Mouse (Mus musculus) forebrain, embryonic 15.5 days (tissue): ENCODE results near the gene Tef. TPM values are rescaled to one million over a fixed set of nuclear protein-coding genes. Genes with fewer than 3 reads are reported as not detected.

ENCODE experiments used
- ATAC-seq: fragments of 200-750 bp; cut with Nextera tagmentation; replicated peaks from 2 replicates; pipeline ENCODE4 v1.8.0; 2017; ENCODE audit warnings: mild to moderate bottlenecking, moderate TSS enrichment, moderate library complexity
- H3K27ac ChIP-seq: fragments of 300-500 bp; sonication (generic); replicated peaks from 2 replicates; pipeline ENCODE4 v1.5.1; 2015; ENCODE audit warnings: mild to moderate bottlenecking, inconsistent platforms
- H3K27me3 ChIP-seq: fragments of 300-500 bp; sonication (generic); 2 replicates; pipeline ENCODE4 v1.6.1; 2015; ENCODE audit warnings: inconsistent platforms
- H3K36me3 ChIP-seq: fragments of 300-500 bp; sonication (generic); 2 replicates; pipeline ENCODE4 v1.6.1; 2015; ENCODE audit warnings: mild to moderate bottlenecking, inconsistent platforms
- H3K4me1 ChIP-seq: fragments of 300-500 bp; sonication (generic); 2 replicates; pipeline ENCODE4 v1.6.1; 2015; ENCODE audit warnings: inconsistent platforms
- H3K4me2 ChIP-seq: fragments of 300-500 bp; sonication (generic); replicated peaks from 2 replicates; pipeline ENCODE4 v1.6.1; 2015; ENCODE audit warnings: mild to moderate bottlenecking, inconsistent platforms
- H3K4me3 ChIP-seq: fragments of 300-500 bp; sonication (generic); 2 replicates; pipeline ENCODE4 v1.5.1; 2015; ENCODE audit warnings: mild to moderate bottlenecking, inconsistent platforms
- H3K9ac ChIP-seq: fragments of 300-500 bp; sonication (generic); replicated peaks from 2 replicates; pipeline ENCODE4 v1.6.1; 2015; ENCODE audit warnings: mild to moderate bottlenecking, inconsistent platforms
- H3K9me3 ChIP-seq: fragments of 300-500 bp; sonication (generic); 2 replicates; pipeline ENCODE4 v1.6.1; 2016; ENCODE audit warnings: inconsistent platforms
- WGBS: fragments of 180-500 bp; shearing (Covaris S2); methylation state at CpG from one replicate; pipeline ENCODE4 v1.1.7; 2015; ENCODE audit warnings: mixed read lengths; 5-methylcytosine and 5-hydroxymethylcytosine counted together
- polyA plus RNA-seq: library from polyadenylated mRNA; unstranded; fragments of >200 nt; fragmentation: Nextera tagmentation; extraction: Ambion mirVana; gene quantifications from 2 replicates; pipeline ENCODE4 v1.2.1, GENCODE M21; 2015

The Tef gene
- polyA plus RNA-seq, 1 experiment from 2014 or later, result 31.9 TPM

GRCm38 (mm10) chr15:81774505-81775171 lies 27.6 kb upstream of the Tef start:
- Histone ChIP-seq H3K4me2 (no peak overlapping the region), H3K4me1 (no peaks in the 10 kb centered on the region), H3K27ac (no peak overlapping the region), H3K27me3 (no peaks in the 10 kb centered on the region), H3K4me3 (no peak overlapping the region), H3K9me3 (no peaks in the 10 kb centered on the region), H3K9ac (no peak overlapping the region), H3K36me3 (peaks cover 89% of the 10 kb centered on the region)
- no peak for ATAC-seq
- WGBS, result 92% methylated on average over 15 of the region's 15 CpGs

GRCm38 (mm10) chr15:81776631-81777422 lies 25.4 kb upstream of the Tef start:
- no peak overlapping the region for H3K9ac ChIP-seq
- H3K27me3 ChIP-seq, result no peaks in the 10 kb centered on the region
- 95% methylated on average over 11 of the region's 11 CpGs for WGBS
- peaks cover 97% of the 10 kb centered on the region for H3K36me3 ChIP-seq
- H3K4me1 ChIP-seq, result no peaks in the 10 kb centered on the region
- H3K4me3 ChIP-seq, result no peak overlapping the region
- H3K9me3 ChIP-seq, result no peaks in the 10 kb centered on the region
- no peak for ATAC-seq
- no peak overlapping the region for H3K4me2 ChIP-seq
- no peak overlapping the region for H3K27ac ChIP-seq

DNA sequence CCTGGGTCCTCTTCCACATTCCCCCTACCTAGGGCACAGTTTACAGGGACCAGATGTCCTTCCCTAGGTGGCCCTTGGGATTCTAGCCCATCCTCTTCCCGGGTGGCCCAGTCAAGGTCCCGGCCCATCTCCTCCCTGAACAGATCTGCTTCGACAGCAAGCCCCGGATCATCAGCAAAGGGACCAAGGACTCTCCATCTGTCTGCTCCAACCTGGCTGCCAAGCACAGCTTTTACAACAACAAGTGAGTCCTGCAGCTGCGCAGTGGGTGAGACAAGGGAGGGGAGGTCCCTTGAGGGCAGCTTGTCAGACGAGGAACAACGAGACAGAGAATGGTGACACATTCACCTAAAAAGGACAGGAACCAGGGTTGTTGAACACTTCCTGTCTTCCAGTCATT lies 20.4 kb upstream of the Tef start:
- Histone ChIP-seq H3K4me2 (no peak overlapping the region), H3K9ac (no peak overlapping the region), H3K4me1 (no peaks in the 10 kb centered on the region), H3K4me3 (no peak overlapping the region), H3K36me3 (peaks cover 98% of the 10 kb centered on the region), H3K9me3 (no peaks in the 10 kb centered on the region), H3K27ac (no peak overlapping the region), H3K27me3 (no peaks in the 10 kb centered on the region)
- WGBS, result 84% methylated on average over 7 of the region's 7 CpGs
- ATAC-seq, result no peak

GRCm38 (mm10) chr15:81784762-81785161 lies 17.5 kb upstream of the Tef start:
- Histone ChIP-seq H3K9me3 (no peaks in the 10 kb centered on the region), H3K4me3 (no peak overlapping the region), H3K9ac (no peak overlapping the region), H3K27me3 (no peaks in the 10 kb centered on the region), H3K36me3 (peaks cover 90% of the 10 kb centered on the region), H3K4me2 (no peak overlapping the region), H3K4me1 (no peaks in the 10 kb centered on the region), H3K27ac (no peak overlapping the region)
- 72% methylated on average over 5 of the region's 5 CpGs for WGBS
- ATAC-seq, result no peak

- no peak for ATAC-seq
Measured at GRCm38 (mm10) chr15:81785701-81786100, 16.5 kb upstream of the Tef start.

GRCm38 (mm10) chr15:81787525-81787924 lies 14.7 kb upstream of the Tef start:
- 97% methylated on average over 13 of the region's 13 CpGs for WGBS
- H3K9ac ChIP-seq, result no peak overlapping the region
- H3K27me3 ChIP-seq, result no peaks in the 10 kb centered on the region
- H3K36me3 ChIP-seq, result peaks cover 89% of the 10 kb centered on the region
- ATAC-seq, result no peak
- H3K4me1 ChIP-seq, result no peaks in the 10 kb centered on the region
- no peak overlapping the region for H3K4me2 ChIP-seq
- H3K4me3 ChIP-seq, result no peak overlapping the region
- no peaks in the 10 kb centered on the region for H3K9me3 ChIP-seq
- H3K27ac ChIP-seq, result no peak overlapping the region

More at GRCm38 (mm10) chr15:81785701-81786100, 16.5 kb upstream of the Tef start:
- Histone ChIP-seq H3K4me3 (no peak overlapping the region), H3K4me1 (no peaks in the 10 kb centered on the region), H3K27ac (no peak overlapping the region), H3K36me3 (peaks cover 90% of the 10 kb centered on the region), H3K4me2 (no peak overlapping the region), H3K9ac (no peak overlapping the region), H3K9me3 (no peaks in the 10 kb centered on the region), H3K27me3 (no peaks in the 10 kb centered on the region)
- WGBS, result 96% methylated on average over 8 of the region's 8 CpGs

DNA sequence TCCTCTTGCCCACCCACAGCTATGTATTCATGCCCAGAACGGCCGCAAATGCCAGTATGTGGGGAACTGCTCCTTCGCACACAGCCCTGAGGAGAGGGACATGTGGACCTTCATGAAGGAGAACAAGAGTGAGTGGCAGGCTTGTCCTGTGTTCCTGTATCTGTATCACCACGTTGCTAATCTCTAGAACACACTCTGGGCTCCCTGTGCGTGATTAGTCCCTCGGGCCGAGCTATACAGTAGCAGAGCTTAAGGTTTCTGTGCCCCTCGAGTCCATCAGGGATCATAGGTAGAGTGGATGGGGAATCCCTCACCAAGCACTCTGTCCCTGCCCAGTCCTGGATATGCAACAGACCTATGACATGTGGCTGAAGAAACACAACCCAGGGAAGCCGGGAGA lies 9.8 kb upstream of the Tef start:
- no peak for ATAC-seq
- H3K4me1 ChIP-seq, result no peaks in the 10 kb centered on the region
- no peaks in the 10 kb centered on the region for H3K9me3 ChIP-seq
- no peaks in the 10 kb centered on the region for H3K27me3 ChIP-seq
- H3K27ac ChIP-seq, result no peak overlapping the region
- no peak overlapping the region for H3K9ac ChIP-seq
- 91% methylated on average over 9 of the region's 9 CpGs for WGBS
- peaks cover 68% of the 10 kb centered on the region for H3K36me3 ChIP-seq
- H3K4me3 ChIP-seq, result no peak overlapping the region
- no peak overlapping the region for H3K4me2 ChIP-seq

DNA sequence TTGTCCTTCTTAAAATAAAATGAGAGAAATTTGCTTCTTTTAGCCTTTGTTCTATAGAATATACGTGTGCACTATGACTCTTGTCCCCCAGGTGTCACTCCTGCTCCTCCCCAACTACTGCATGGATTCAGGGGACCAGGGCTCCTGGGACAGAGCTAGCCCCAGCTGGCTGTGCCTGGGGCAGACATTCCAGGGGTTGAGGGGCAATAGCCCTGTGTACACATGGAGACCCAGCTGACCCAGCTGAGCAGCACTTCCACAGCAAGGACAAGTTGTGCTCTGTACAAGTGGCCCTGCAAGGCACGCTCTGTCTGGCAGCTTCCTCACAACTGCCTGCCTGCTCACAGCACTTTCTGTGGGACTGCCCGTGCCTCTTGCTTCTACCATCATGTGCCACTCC lies 6.0 kb upstream of the Tef start:
- ATAC-seq, result no peak
- Histone ChIP-seq H3K27me3 (no peaks in the 10 kb centered on the region), H3K4me2 (no peak overlapping the region), H3K4me1 (no peaks in the 10 kb centered on the region), H3K36me3 (peaks cover 38% of the 10 kb centered on the region), H3K27ac (no peak overlapping the region), H3K9me3 (no peaks in the 10 kb centered on the region), H3K4me3 (no peak overlapping the region), H3K9ac (no peak overlapping the region)
- 73% methylated on average over 3 of the region's 3 CpGs for WGBS

- no peak overlapping the region for H3K4me2 ChIP-seq
- 88% methylated on average over 6 of the region's 6 CpGs for WGBS
- ATAC-seq, result no peak
- H3K27me3 ChIP-seq, result no peaks in the 10 kb centered on the region
- H3K4me1 ChIP-seq, result peaks cover 11% of the 10 kb centered on the region
- H3K9me3 ChIP-seq, result no peaks in the 10 kb centered on the region
- peaks cover 22% of the 10 kb centered on the region for H3K36me3 ChIP-seq
- no peak overlapping the region for H3K27ac ChIP-seq
- H3K9ac ChIP-seq, result no peak overlapping the region
- no peak overlapping the region for H3K4me3 ChIP-seq
Measured at GRCm38 (mm10) chr15:81797861-81798260, 4.4 kb upstream of the Tef start.

- Histone ChIP-seq H3K4me2 (no peak overlapping the region), H3K4me3 (no peak overlapping the region), H3K27me3 (no peaks in the 10 kb centered on the region), H3K36me3 (peaks cover 16% of the 10 kb centered on the region), H3K9me3 (no peaks in the 10 kb centered on the region), H3K27ac (no peak overlapping the region), H3K4me1 (peaks cover 16% of the 10 kb centered on the region), H3K9ac (no peak overlapping the region)
- 88% methylated on average over 4 of the region's 4 CpGs for WGBS
- ATAC-seq, result no peak
Measured at GRCm38 (mm10) chr15:81798421-81798820, 3.8 kb upstream of the Tef start.

DNA sequence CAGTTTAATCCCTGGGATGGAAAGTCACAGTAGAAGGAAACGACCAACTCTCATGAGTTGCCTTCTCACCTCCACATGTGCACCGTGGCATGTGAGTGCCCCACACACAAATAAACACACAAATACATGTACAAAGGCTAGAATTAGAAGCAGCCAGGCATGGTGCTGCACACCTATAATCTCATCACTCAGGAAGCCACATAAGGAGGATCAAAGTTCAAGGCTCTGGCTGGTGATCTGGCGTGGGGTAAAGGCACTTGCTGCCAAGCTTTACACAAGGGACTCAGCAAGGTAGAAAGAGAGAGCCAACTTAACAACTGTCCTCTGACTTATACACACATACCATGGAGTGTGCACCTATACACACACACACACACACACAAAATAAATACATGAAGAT lies 1.8 kb upstream of the Tef start:
- H3K36me3 ChIP-seq, result peaks cover 5% of the 10 kb centered on the region; the same call in 1 of the 2 replicates
- WGBS, result 88% methylated on average over 3 of the region's 3 CpGs
- H3K27ac ChIP-seq, result no peak overlapping the region
- H3K4me1 ChIP-seq, result peaks cover 18% of the 10 kb centered on the region
- no peaks in the 10 kb centered on the region for H3K27me3 ChIP-seq
- ATAC-seq, result no peak
- H3K4me3 ChIP-seq, result no peak overlapping the region
- H3K9me3 ChIP-seq, result no peaks in the 10 kb centered on the region
- H3K4me2 ChIP-seq, result no peak overlapping the region
- H3K9ac ChIP-seq, result no peak overlapping the region

DNA sequence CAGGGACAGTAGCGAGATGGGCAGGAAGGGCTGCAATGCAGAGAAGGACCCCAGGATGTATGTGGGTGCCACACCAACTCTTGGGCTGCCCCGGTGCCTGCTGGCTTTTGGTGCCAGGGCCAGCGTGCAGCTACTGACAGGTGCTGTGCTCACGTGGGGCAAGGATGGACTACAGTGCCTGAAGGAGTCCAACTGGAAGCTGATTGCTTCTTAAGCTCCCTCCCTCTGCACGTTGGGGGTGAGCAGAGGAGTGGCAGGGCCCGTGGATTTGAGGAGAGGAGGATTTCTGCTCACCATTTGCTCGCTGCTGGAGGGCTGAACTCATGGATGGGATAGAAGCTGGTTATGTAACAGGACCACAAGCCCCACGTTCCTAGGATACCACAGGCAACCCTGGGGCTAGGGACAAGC lies 725 bp downstream of the Tef start:
- H3K4me2 ChIP-seq, result peak overlapping the region; percentile 44
- ATAC-seq, result peak; percentile 18
- no peaks in the 10 kb centered on the region for H3K36me3 ChIP-seq
- 5% methylated on average over 8 of the region's 8 CpGs for WGBS
- peak overlapping the region; percentile 74 for H3K27ac ChIP-seq
- H3K27me3 ChIP-seq, result no peaks in the 10 kb centered on the region
- peaks cover 18% of the 10 kb centered on the region for H3K4me1 ChIP-seq
- H3K9ac ChIP-seq, result peak overlapping the region; percentile 23
- peak overlapping the region; percentile 28 for H3K4me3 ChIP-seq
- H3K9me3 ChIP-seq, result no peaks in the 10 kb centered on the region
